Mouse (Mus musculus): ENCODE measurements around the gene BC034090. TPM values are rescaled to one million over a fixed set of nuclear protein-coding genes. Genes with fewer than 3 reads are reported as not detected.
"Not testable (repeated sequence)": the region's sequence is repeated elsewhere in the genome, so short reads cannot be mapped to it uniquely, and the experiment has no call there.

Gene BC034090
- total and polyA plus RNA-seq, 2 experiments from 2014 or later: 3.7 to 16.1 TPM

DNA sequence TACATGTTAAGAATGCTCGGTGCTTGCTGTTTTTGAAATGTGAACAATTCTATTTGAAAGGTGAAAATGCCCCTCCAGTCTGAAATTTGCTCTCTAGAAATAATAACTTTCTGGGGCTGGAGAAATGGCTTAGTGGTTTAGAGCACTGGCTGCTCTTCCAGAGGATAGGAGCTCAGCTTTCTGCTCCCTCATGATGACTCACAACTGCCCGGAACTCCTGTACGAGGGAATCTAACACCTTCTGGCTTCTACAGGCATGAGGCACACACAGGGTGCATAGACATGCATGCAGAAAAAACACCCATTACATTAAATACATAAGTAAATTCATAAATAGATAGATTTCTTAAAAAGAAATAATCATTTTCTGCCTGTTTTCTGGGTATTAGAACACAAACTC lies 60.1 kb downstream of the BC034090 start:
- H3K9ac ChIP-seq (replicated peaks; ENCODE audit: low read length): no peak overlapping the region
- no peaks in the 10 kb centered on the region for H3K4me1 ChIP-seq (ENCODE audit: insufficient read depth, low read length)
- TF ChIP-seq CTCF (IDR thresholded peaks at IDR 0.05; ENCODE audit: low read depth): no peak
- no peaks in the 10 kb centered on the region for H3K27me3 ChIP-seq (ENCODE audit: insufficient read depth, low read length)
- peaks cover 8% of the 10 kb centered on the region; the same call in 1 of the 2 replicates for H3K36me3 ChIP-seq (ENCODE audit: insufficient read depth, low read length)
- no peak overlapping the region for H3K4me2 ChIP-seq (ENCODE audit: low read depth, low read length)
- no peaks in the 10 kb centered on the region for H3K9me3 ChIP-seq (ENCODE audit: low read length)
- WGBS: 86% methylated on average over 3 of the region's 3 CpGs
- DNase-seq (ENCODE audit: low spot score) (no peak), ATAC-seq (no peak)
- no peak overlapping the region for H3K27ac ChIP-seq
- H3K4me3 ChIP-seq (ENCODE audit: low read length): no peak overlapping the region

DNA sequence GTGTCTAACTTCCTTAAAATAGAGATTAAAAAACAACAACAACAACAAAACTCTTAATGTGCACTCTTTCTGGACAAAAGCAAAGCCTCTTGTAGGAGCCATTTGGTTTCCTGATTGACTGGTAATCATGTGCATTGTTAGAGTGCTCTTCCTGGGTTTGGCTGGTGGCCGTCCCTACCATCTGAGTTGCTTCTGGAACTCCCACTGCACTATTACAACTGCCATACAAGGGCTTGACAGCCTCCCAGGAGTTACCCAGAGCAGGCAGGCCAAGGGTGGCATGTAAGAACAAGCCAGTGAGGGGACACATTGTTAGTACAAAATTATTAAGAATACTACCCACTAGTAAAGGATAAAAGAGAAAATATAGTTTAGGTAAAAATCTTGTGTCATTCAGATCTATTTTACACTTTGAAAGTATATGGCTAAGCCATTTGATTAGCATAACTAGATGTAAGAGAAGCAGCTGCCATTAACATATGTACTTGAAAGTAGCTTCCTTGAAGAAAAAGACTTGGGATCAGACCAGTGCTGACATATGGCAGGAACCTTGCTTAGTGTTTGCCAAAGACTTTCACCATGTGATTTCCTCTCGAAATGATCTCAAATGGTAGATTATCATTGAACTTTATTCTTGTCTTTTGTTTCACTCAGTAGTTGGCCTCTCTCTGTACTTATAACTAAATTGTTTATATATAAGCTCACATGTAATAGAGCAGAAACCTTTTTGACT lies 65.9 kb downstream of the BC034090 start:
- TF ChIP-seq CTCF (IDR thresholded peaks at IDR 0.05; ENCODE audit: low read depth): no peak
- WGBS: 71% methylated on average over 2 of the region's 2 CpGs
- ATAC-seq (no peak), DNase-seq (ENCODE audit: low spot score) (no peak)
- no peak overlapping the region for H3K4me3 ChIP-seq (ENCODE audit: low read length)
- no peaks in the 10 kb centered on the region for H3K27me3 ChIP-seq (ENCODE audit: insufficient read depth, low read length)
- no peak overlapping the region for H3K4me2 ChIP-seq (ENCODE audit: low read depth, low read length)
- H3K9me3 ChIP-seq (ENCODE audit: low read length): no peaks in the 10 kb centered on the region
- H3K4me1 ChIP-seq (ENCODE audit: insufficient read depth, low read length): no peaks in the 10 kb centered on the region
- H3K36me3 ChIP-seq (ENCODE audit: insufficient read depth, low read length): peaks cover 15% of the 10 kb centered on the region
- H3K9ac ChIP-seq (replicated peaks; ENCODE audit: low read length): no peak overlapping the region
- H3K27ac ChIP-seq: no peak overlapping the region

DNA sequence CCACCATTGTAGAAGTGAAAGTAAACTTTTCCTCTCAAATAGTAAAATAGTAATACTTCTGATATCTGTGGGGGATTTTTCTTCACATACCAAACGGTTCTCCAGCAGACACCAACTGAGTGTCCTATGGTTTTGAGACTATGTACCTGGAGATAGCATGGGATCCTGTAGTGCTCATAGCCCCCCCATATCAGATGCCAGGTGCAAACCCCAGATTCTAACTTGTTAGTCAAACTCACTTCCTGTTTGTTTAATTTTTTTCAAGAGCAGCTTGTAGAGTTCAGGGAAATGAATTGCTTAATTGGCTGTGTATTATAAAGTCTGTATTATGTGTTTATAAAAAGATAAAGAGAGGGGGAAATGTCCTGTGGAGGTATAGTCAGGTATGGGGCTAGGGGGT lies 69.8 kb downstream of the BC034090 start:
- Histone ChIP-seq H3K36me3 (ENCODE audit: insufficient read depth, low read length) (peaks cover 9% of the 10 kb centered on the region), H3K4me2 (ENCODE audit: low read depth, low read length) (no peak overlapping the region), H3K9me3 (ENCODE audit: low read length) (no peaks in the 10 kb centered on the region), H3K4me1 (ENCODE audit: insufficient read depth, low read length) (peaks cover 2% of the 10 kb centered on the region; the same call in 1 of the 2 replicates), H3K4me3 (ENCODE audit: low read length) (no peak overlapping the region), H3K9ac (replicated peaks; ENCODE audit: low read length) (no peak overlapping the region), H3K27me3 (ENCODE audit: insufficient read depth, low read length) (no peaks in the 10 kb centered on the region), H3K27ac (no peak overlapping the region)
- ATAC-seq (no peak), DNase-seq (ENCODE audit: low spot score) (no peak)
- WGBS: 95% methylated on average over 1 of the region's 1 CpGs
- no peak for TF ChIP-seq CTCF (IDR thresholded peaks at IDR 0.05; ENCODE audit: low read depth)

DNA sequence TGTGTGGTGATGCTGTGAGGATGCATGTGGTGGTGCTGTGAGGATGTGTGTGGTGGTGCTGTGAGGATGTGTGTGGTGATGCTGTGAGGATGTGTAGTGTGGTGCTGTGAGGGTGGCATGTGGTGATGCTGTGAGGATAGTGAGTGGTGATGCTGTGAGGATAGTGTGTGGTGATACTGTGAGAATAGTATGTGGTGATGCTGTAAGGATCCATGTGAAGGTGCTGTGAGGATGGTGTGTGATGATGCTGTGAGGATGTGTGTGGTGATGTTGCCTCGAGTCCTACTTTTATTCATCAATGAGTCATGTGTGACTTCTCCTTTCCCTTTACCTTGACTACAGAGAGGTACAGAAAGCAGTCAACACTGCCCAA lies 70.6 kb downstream of the BC034090 start:
- H3K4me3 ChIP-seq (ENCODE audit: low read length); H3K27ac ChIP-seq; DNase-seq (ENCODE audit: low spot score); H3K9ac ChIP-seq (replicated peaks; ENCODE audit: low read length); H3K9me3 ChIP-seq (ENCODE audit: low read length); H3K4me1 ChIP-seq (ENCODE audit: insufficient read depth, low read length); H3K4me2 ChIP-seq (ENCODE audit: low read depth, low read length); ATAC-seq; H3K36me3 ChIP-seq (ENCODE audit: insufficient read depth, low read length); H3K27me3 ChIP-seq (ENCODE audit: insufficient read depth, low read length): not testable (repeated sequence)
- WGBS: 80% methylated on average over 1 of the region's 1 CpGs

DNA sequence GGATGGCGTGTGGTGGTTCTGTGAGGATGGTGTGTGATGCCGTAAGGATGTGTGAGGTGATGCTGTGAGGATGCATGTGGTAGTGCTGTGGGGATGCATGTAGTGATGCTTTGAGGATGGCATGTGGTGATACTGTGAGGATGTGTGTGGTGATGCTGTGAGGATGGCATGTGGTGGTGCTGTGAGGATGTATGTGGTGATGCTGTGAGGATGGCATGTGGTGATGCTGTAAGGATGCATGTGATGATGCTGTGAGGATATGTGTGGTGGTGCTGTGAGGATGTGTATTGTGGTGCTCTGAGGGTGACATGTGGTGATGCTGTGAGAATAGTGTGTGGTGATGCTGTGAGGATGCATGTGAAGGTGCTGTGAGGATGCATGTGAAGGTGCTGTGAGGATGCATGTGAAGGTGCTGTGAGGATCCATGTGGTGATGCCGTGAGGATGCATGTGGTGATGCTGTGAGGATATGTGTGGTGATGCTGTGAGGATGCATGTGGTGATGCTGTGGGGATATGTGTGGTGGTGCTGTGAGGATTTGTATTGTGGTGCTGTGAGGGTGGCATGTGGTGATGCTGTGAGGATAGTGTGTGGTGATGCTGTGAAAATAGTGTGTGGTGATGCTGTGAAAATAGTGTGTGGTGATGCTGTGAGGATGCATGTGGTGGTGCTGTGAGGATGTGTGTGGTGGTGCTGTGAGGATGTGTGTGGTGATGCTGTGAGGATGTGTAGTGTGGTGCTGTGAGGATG lies 71.2 kb downstream of the BC034090 start:
- Histone ChIP-seq H3K9me3 (ENCODE audit: low read length) (no peaks in the 10 kb centered on the region), H3K27ac (no peak overlapping the region), H3K36me3 (ENCODE audit: insufficient read depth, low read length) (peaks cover 5% of the 10 kb centered on the region), H3K4me1 (ENCODE audit: insufficient read depth, low read length) (peaks cover 7% of the 10 kb centered on the region; the same call in 1 of the 2 replicates), H3K4me2 (ENCODE audit: low read depth, low read length) (no peak overlapping the region), H3K27me3 (ENCODE audit: insufficient read depth, low read length) (no peaks in the 10 kb centered on the region), H3K9ac (replicated peaks; ENCODE audit: low read length) (no peak overlapping the region), H3K4me3 (ENCODE audit: low read length) (no peak overlapping the region)
- TF ChIP-seq CTCF (IDR thresholded peaks at IDR 0.05; ENCODE audit: low read depth): no peak
- DNase-seq (ENCODE audit: low spot score): no peak
- no peak for ATAC-seq
- WGBS: 84% methylated on average over 3 of the region's 3 CpGs

DNA sequence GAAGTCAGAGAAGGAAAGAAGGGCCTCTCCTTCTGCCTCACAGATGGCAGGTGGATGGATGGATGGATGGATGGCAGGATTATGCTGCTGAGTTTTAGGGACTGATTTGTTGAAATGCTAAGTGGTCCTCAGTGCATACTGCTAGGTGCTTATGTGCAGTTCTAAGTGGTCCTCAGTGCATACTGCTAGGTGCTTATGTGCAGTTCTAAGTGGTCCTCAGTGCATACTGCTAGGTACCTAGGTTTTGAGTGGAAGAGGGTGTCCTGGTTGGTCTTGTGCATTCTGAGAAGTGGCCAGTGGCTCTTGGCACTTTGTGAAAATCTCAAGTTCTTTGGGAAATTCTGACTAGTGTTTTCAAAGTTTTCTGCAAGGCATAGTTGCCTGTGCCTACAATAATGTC lies 74.3 kb downstream of the BC034090 start:
- TF ChIP-seq CTCF (IDR thresholded peaks at IDR 0.05; ENCODE audit: low read depth): no peak
- Histone ChIP-seq H3K9me3 (ENCODE audit: low read length) (no peaks in the 10 kb centered on the region), H3K36me3 (ENCODE audit: insufficient read depth, low read length) (no peaks in the 10 kb centered on the region), H3K27me3 (ENCODE audit: insufficient read depth, low read length) (no peaks in the 10 kb centered on the region), H3K4me2 (ENCODE audit: low read depth, low read length) (no peak overlapping the region), H3K4me3 (ENCODE audit: low read length) (no peak overlapping the region), H3K27ac (no peak overlapping the region), H3K9ac (replicated peaks; ENCODE audit: low read length) (no peak overlapping the region), H3K4me1 (ENCODE audit: insufficient read depth, low read length) (peaks cover 7% of the 10 kb centered on the region; the same call in 1 of the 2 replicates)
- DNase-seq (ENCODE audit: low spot score) (no peak), ATAC-seq (no peak)

DNA sequence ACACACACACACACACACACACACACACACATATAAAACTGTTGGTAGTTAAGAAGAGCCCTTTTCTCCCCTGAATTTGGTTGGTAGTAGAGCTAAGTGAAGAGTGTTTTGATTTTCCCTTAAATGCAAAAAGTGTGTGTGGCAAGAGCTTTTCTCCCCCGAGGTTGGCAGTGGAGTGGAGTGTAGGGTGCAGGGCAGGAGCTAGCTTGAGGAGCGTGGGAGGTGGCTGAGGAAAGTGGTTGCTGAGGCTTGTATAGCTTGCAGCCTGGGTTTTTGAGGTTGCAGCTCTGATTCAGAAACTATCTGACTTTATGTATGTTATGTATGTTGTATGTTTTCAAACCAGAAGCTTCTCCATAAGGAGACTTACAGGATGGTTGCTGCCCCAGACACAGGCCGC lies 76.8 kb downstream of the BC034090 start:
- Histone ChIP-seq H3K4me3 (ENCODE audit: low read length) (no peak overlapping the region), H3K4me1 (ENCODE audit: insufficient read depth, low read length) (peaks cover 10% of the 10 kb centered on the region; the same call in 1 of the 2 replicates), H3K27me3 (ENCODE audit: insufficient read depth, low read length) (no peaks in the 10 kb centered on the region), H3K27ac (no peak overlapping the region), H3K9me3 (ENCODE audit: low read length) (no peaks in the 10 kb centered on the region), H3K9ac (replicated peaks; ENCODE audit: low read length) (no peak overlapping the region), H3K4me2 (ENCODE audit: low read depth, low read length) (no peak overlapping the region), H3K36me3 (ENCODE audit: insufficient read depth, low read length) (no peaks in the 10 kb centered on the region)
- DNase-seq (ENCODE audit: low spot score) (no peak), ATAC-seq (no peak)
- 91% methylated on average over 3 of the region's 3 CpGs for WGBS
- no peak for TF ChIP-seq CTCF (IDR thresholded peaks at IDR 0.05; ENCODE audit: low read depth)

Other genes starting within 250 kb of the BC034090 start
- gene Ier5, start 144.8 kb downstream of the BC034090 start, total RNA-seq (2014; rRNA removed): 51.4 and 60.5 TPM in 2 replicates
- gene Ier5, start 144.8 kb downstream of the BC034090 start, polyA plus RNA-seq (2015; fragmentation: Nextera tagmentation; extraction: Ambion mirVana): 5.2 and 5.7 TPM in 2 replicates
- 4.7 and 8.4 TPM in 2 replicates for gene Mr1, start 97.6 kb downstream of the BC034090 start, total RNA-seq (2014; rRNA removed)
- gene Mr1, start 97.6 kb downstream of the BC034090 start, polyA plus RNA-seq (2015; fragmentation: Nextera tagmentation; extraction: Ambion mirVana): 2.7 and 3.0 TPM in 2 replicates
- gene Stx6, start 85.7 kb downstream of the BC034090 start, total RNA-seq (2014; rRNA removed): 77.1 and 84.2 TPM in 2 replicates
- 81.2 and 82.2 TPM in 2 replicates for gene Stx6, start 85.7 kb downstream of the BC034090 start, polyA plus RNA-seq (2015; fragmentation: Nextera tagmentation; extraction: Ambion mirVana)
- 107 and 126 TPM in 2 replicates for gene Xpr1, start 173.0 kb upstream of the BC034090 start, total RNA-seq (2014; rRNA removed)
- 28.5 and 33.8 TPM in 2 replicates for gene Xpr1, start 173.0 kb upstream of the BC034090 start, polyA plus RNA-seq (2015; fragmentation: Nextera tagmentation; extraction: Ambion mirVana)

Measured in hindbrain, postnatal 0 days (tissue).